Mouse (Mus musculus): Measurements from ENCODE around the gene Psg16.

DNA sequence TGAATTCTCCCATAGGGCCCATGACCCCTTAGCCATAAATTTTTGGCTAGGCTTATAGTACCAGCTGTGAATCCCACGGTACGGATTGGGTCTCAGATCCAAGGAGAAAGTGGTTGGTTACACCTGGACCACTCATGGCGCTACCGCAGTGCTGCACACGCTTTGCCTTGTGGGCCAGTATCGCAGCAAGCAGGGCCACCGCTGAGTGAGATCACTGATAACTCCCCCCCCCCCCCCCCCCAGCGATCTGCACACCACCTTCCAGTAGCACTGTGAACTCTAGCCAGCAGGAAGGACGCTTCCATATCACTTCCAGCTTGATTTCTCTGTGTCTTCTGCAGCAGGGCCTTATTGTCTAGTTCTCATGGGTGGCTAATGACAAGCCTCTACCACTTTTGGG lies 8.2 kb upstream of the Psg16 start:
- TF ChIP-seq MEF2A (IDR thresholded peaks at IDR 0.05; ENCODE audit: borderline replicate concordance, low read depth, low read length) (no peak), MAFK (IDR thresholded peaks at IDR 0.05; ENCODE audit: insufficient replicate concordance, low read length) (no peak), CTCF (conservative IDR thresholded peaks at IDR 0.05 in 1 of 2, IDR thresholded peaks at IDR 0.05 in 1 of 2; ENCODE audit: low read depth in 2 of 2, low read length in 2 of 2) (no peak), POLR2A (IDR thresholded peaks at IDR 0.05; ENCODE audit: low read depth, low read length) (no peak), USF1 (IDR thresholded peaks at IDR 0.05; ENCODE audit: low read depth, low read length) (no peak), GABPA (IDR thresholded peaks at IDR 0.05; ENCODE audit: insufficient replicate concordance, low read depth, low read length) (no peak), HCFC1 (IDR thresholded peaks at IDR 0.05; ENCODE audit: low read depth, low read length) (no peak), MYC (IDR thresholded peaks at IDR 0.05; ENCODE audit: low read depth, low read length) (no peak), E2F4 (IDR thresholded peaks at IDR 0.05; ENCODE audit: insufficient replicate concordance, low read depth, low read length) (no peak), USF2 (conservative IDR thresholded peaks at IDR 0.05; ENCODE audit: low read depth, low read length) (no peak)
